In the genomic region with DNA sequence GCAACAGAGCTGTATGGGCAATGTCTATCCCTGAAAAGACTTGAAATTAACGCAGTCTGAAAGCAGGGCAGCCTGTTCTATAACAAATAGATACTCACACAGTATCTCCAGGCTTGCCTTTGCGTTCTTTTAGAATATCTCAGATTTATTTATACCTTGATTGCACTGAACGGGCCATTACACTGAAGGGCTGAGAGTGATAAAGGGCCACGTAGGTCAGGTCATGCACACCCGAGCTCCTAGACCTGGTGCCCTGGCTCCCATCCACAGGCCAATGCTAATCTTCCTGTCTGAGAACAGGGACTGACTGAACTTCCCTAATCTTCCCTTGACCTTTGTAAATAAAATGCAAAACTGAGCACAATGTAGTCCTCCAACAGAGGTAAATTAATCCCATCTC, we compare ENCODE assay signal across 11 mouse cellular contexts.
A peak's percentile ranks its signal among the peaks of the same experiment; 100 is the strongest.
DNase-seq lines count a peak whose midpoint lies in the region; ATAC-seq lines count a peak whose summit lies in the region.
"Had no signal": no experiment of that assay in that cellular context is flagged by ENCODE, and none has a peak within 500 bp of the region (broad histone marks: within the 10 kb centered on the region; RNA-seq: fewer than 3 reads in every experiment).

No protein-coding gene starts in this region.

- no peak for ATAC-seq in heart, embryonic 15.5 days (replicated peaks; ENCODE audit: insufficient number of reproducible peaks, insufficient read depth, low FRiP score, low read depth)
- no peak; the same call in 1 of the 2 replicates for ATAC-seq in liver, embryonic 13.5 days (ENCODE audit: low read depth)
- no peak for ATAC-seq in hindbrain, embryonic 11.5 days (ENCODE audit: low FRiP score)

- H3K9me3 ChIP-seq in heart, embryonic 15.5 days (replicated peaks), result no peaks in the 10 kb centered on the region
- H3K9me3 ChIP-seq in liver, embryonic 13.5 days (replicated peaks), result no peaks in the 10 kb centered on the region
- H3K9me3 ChIP-seq in hindbrain, embryonic 11.5 days (ENCODE audit: control insufficient read depth, low read length), result no peaks in the 10 kb centered on the region
- H3K9me3 ChIP-seq: forebrain, embryonic 12.5 days; hindbrain, embryonic 15.5 days had no signal

- 50% methylated on average over 5 of the region's 5 CpGs for WGBS in heart, embryonic 15.5 days
- WGBS in liver, embryonic 13.5 days (ENCODE audit: insufficient replicate concordance), result 58% methylated on average over 5 of the region's 5 CpGs
- 77% methylated on average over 5 of the region's 5 CpGs for WGBS in hindbrain, embryonic 11.5 days

- H3K4me3 ChIP-seq in heart, embryonic 15.5 days, result no peak overlapping the region
- H3K4me3 ChIP-seq in liver, embryonic 13.5 days (replicated peaks), result no peak overlapping the region
- H3K4me3 ChIP-seq in hindbrain, embryonic 11.5 days (ENCODE audit: low read depth, low read length), result no peak overlapping the region
- H3K4me3 ChIP-seq: forebrain, embryonic 12.5 days; hindbrain, embryonic 15.5 days had no signal

- no peak overlapping the region for H3K9ac ChIP-seq in heart, embryonic 15.5 days
- no peak overlapping the region for H3K9ac ChIP-seq in liver, embryonic 13.5 days
- H3K9ac ChIP-seq in hindbrain, embryonic 11.5 days (ENCODE audit: low read depth, low read length), result no peak overlapping the region
- H3K9ac ChIP-seq: forebrain, embryonic 12.5 days; hindbrain, embryonic 15.5 days had no signal

- peaks cover 46% of the 10 kb centered on the region for H3K4me1 ChIP-seq in heart, embryonic 15.5 days (replicated peaks)
- peaks cover 26% of the 10 kb centered on the region for H3K4me1 ChIP-seq in liver, embryonic 13.5 days (replicated peaks)
- H3K4me1 ChIP-seq in hindbrain, embryonic 11.5 days (replicated peaks; ENCODE audit: control insufficient read depth, insufficient read depth, low read length), result no peaks in the 10 kb centered on the region
- H3K4me1 ChIP-seq: hindbrain, embryonic 15.5 days had no signal

- peak overlapping the region; percentile 81 for H3K27ac ChIP-seq in heart, embryonic 15.5 days
- H3K27ac ChIP-seq in liver, embryonic 13.5 days, result peak overlapping the region; percentile 81
- H3K27ac ChIP-seq in hindbrain, embryonic 11.5 days (ENCODE audit: low read depth, low read length), result no peak overlapping the region
- H3K27ac ChIP-seq: forebrain, embryonic 12.5 days; hindbrain, embryonic 15.5 days had no signal

- DNase-seq in heart, postnatal 10 days, result no peak
- DNase-seq in thymus, postnatal 4 days, result peak; percentile 21
- DNase-seq in thymus, postnatal 10 days (ENCODE audit: low spot score in 2 of 2), result no peak
- DNase-seq in liver, embryonic 13.5 days, result no peak
- DNase-seq in testis, postnatal 10 days (ENCODE audit: low spot score), result peak; percentile 38
- no peak for DNase-seq in hindbrain, embryonic 11.5 days (ENCODE audit: low spot score)
- no peak for DNase-seq in urinary bladder, adult 2 months (ENCODE audit: low spot score)
- DNase-seq: cerebellum, adult 9-10 months had no signal

- no peaks in the 10 kb centered on the region for H3K27me3 ChIP-seq in heart, embryonic 15.5 days
- no peaks in the 10 kb centered on the region for H3K27me3 ChIP-seq in liver, embryonic 13.5 days
- no peaks in the 10 kb centered on the region for H3K27me3 ChIP-seq in hindbrain, embryonic 11.5 days (ENCODE audit: control insufficient read depth, insufficient read depth, low read length)
- H3K27me3 ChIP-seq: forebrain, embryonic 12.5 days; hindbrain, embryonic 15.5 days had no signal

- no peak overlapping the region for H3K4me2 ChIP-seq in heart, embryonic 15.5 days
- H3K4me2 ChIP-seq in liver, embryonic 13.5 days, result no peak overlapping the region
- no peak overlapping the region for H3K4me2 ChIP-seq in hindbrain, embryonic 11.5 days (replicated peaks; ENCODE audit: low read depth, low read length)
- H3K4me2 ChIP-seq: forebrain, embryonic 12.5 days; hindbrain, embryonic 15.5 days had no signal

- intact Hi-C loops in heart, postnatal 10 days (cut with DNase I), result no loop called here

- H3K36me3 ChIP-seq in heart, embryonic 15.5 days, result no peaks in the 10 kb centered on the region
- H3K36me3 ChIP-seq in liver, embryonic 13.5 days, result peaks cover 46% of the 10 kb centered on the region
- H3K36me3 ChIP-seq in hindbrain, embryonic 11.5 days (ENCODE audit: control insufficient read depth, insufficient read depth, low read length), result no peaks in the 10 kb centered on the region
- H3K36me3 ChIP-seq: forebrain, embryonic 12.5 days; hindbrain, embryonic 15.5 days had no signal

Comparison
In these comparisons a context has a peak if more than half of its experiments do, and no peak if none do; other contexts are left out.
1. DNase-seq: peak in thymus, postnatal 4 days (single experiment) and testis, postnatal 10 days (single experiment); none in heart, postnatal 10 days (0 of 2), thymus, postnatal 10 days (0 of 2), liver, embryonic 13.5 days (single experiment), hindbrain, embryonic 11.5 days (single experiment) and urinary bladder, adult 2 months (single experiment).